Mouse (Mus musculus) midbrain, embryonic 12.5 days (tissue): ENCODE measurements around the gene Mesp2. TPM values are rescaled to one million over a fixed set of nuclear protein-coding genes. Genes with fewer than 3 reads are reported as not detected.
"Not testable (repeated sequence)": the region's sequence is repeated elsewhere in the genome, so short reads cannot be mapped to it uniquely, and the experiment has no call there.

Experiments used
- ATAC-seq: fragments of 200-750 bp; cut with Nextera tagmentation; 2 replicates; pipeline ENCODE4 v1.8.0; 2017; ENCODE audit warnings: low read depth, moderate TSS enrichment, moderate library complexity; ENCODE audit not compliant: low FRiP score
- H3K27ac ChIP-seq: fragments of 300-500 bp; sonication (generic); replicated peaks from 2 replicates; pipeline ENCODE4 v1.5.1; 2016; ENCODE audit warnings: mild to moderate bottlenecking
- H3K27me3 ChIP-seq: fragments of 300-500 bp; sonication (generic); 2 replicates; pipeline ENCODE4 v1.6.1; 2016; ENCODE audit warnings: mild to moderate bottlenecking
- H3K36me3 ChIP-seq: fragments of 300-500 bp; sonication (generic); 2 replicates; pipeline ENCODE4 v1.6.1; 2016
- H3K4me1 ChIP-seq: fragments of 300-500 bp; sonication (generic); 2 replicates; pipeline ENCODE4 v1.6.1; 2016
- H3K4me2 ChIP-seq: fragments of 300-500 bp; sonication (generic); replicated peaks from 2 replicates; pipeline ENCODE4 v1.6.1; 2016; ENCODE audit warnings: mild to moderate bottlenecking, moderate library complexity
- H3K4me3 ChIP-seq: fragments of 300-500 bp; sonication (generic); 2 replicates; pipeline ENCODE4 v1.5.1; 2016; ENCODE audit warnings: mild to moderate bottlenecking
- H3K9ac ChIP-seq: fragments of 300-500 bp; sonication (generic); replicated peaks from 2 replicates; pipeline ENCODE4 v1.6.1; 2016; ENCODE audit warnings: mild to moderate bottlenecking, moderate library complexity
- H3K9me3 ChIP-seq: fragments of 300-500 bp; sonication (generic); 2 replicates; pipeline ENCODE4 v1.6.1; 2016; ENCODE audit warnings: mild to moderate bottlenecking
- WGBS: fragments of 180-500 bp; shearing (Covaris S2); methylation state at CpG from one replicate; pipeline ENCODE4 v1.1.7; 2016; 5-methylcytosine and 5-hydroxymethylcytosine counted together
- polyA plus RNA-seq: library from polyadenylated mRNA; unstranded; fragments of >200 nt; fragmentation: Nextera tagmentation; extraction: Ambion mirVana; gene quantifications from 2 replicates; pipeline ENCODE4 v1.2.1, GENCODE M21; 2016

Gene Mesp2
- polyA plus RNA-seq, 1 experiment from 2014 or later = 0.20 TPM

DNA sequence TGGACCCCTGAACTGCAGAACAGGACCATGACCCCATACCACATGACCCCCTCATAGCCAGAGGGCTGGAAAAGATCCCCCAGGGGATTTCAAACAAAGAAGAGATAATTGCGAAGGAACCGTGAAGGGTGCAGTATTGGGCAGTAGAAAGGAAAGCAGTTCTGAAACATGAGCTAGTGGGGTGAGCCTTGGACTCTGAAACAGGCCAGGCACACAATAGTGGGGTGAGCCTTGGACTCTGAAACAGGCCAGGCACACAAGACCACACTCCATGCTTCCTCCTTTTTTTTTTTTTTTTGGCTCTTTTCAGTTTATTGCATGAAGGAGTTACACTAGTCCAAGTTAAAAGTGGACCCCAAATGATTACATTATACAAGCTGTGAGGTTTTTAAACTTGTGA lies 20.7 kb upstream of the Mesp2 start:
- not testable (repeated sequence) for H3K27ac ChIP-seq

GRCm38 (mm10) chr7:79792635-79793421 lies 17.7 kb upstream of the Mesp2 start:
- Histone ChIP-seq H3K27me3 (peaks cover 85% of the 10 kb centered on the region), H3K4me1 (peaks cover 15% of the 10 kb centered on the region), H3K36me3 (no peaks in the 10 kb centered on the region), H3K27ac (no peak overlapping the region), H3K9ac (peak overlapping the region; percentile 37; the same call in 1 of the 2 replicates), H3K4me2 (peak overlapping the region; percentile 68), H3K9me3 (no peaks in the 10 kb centered on the region), H3K4me3 (peak overlapping the region; percentile 45)
- peak; percentile 58; the same call in 1 of the 2 replicates for ATAC-seq
- 2% methylated on average over 78 of the region's 80 CpGs for WGBS

More for the DNA sequence above, 20.7 kb upstream of the Mesp2 start:
- not testable (repeated sequence) for H3K36me3 ChIP-seq, H3K4me3 ChIP-seq, H3K9ac ChIP-seq, ATAC-seq, H3K4me2 ChIP-seq, H3K9me3 ChIP-seq
- peaks cover 15% of the 10 kb centered on the region for H3K4me1 ChIP-seq
- peaks cover 72% of the 10 kb centered on the region for H3K27me3 ChIP-seq
- WGBS = 21% methylated on average over 2 of the region's 2 CpGs

DNA sequence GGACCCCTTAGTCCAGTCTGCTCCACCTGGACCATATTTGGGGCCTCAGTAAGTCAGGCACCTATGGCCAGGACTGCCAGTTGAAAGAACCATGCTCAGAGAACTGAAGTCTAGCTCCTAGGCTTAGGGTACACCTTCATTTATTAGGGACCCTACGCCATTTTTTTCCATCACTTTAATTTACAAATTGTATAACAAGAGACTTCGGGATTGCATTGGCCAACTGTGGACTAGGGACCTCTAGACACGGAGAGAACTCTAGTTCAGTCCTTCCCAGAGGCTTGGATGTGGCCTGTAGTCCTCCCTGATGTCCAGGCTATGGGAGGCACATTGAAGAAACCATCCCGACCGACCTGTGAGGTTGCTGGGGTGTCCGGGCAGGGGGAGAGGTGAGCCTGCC lies 16.8 kb upstream of the Mesp2 start, which contains the start of gene Mesp1:
Gene Mesp1 (minus strand): TSS at position 101 of the 400 bp plus-strand sequence.
- 70% methylated on average over 6 of the region's 6 CpGs for WGBS
- peak within 1 kb of the TSS; percentile 45 for H3K4me3 ChIP-seq
- ATAC-seq = no peak
- peak within 1 kb of the TSS; percentile 68 for H3K4me2 ChIP-seq
- H3K9me3 ChIP-seq = no peaks in the 10 kb centered on the region
- H3K36me3 ChIP-seq = no peaks in the 10 kb centered on the region
- H3K4me1 ChIP-seq = peaks cover 15% of the 10 kb centered on the region
- peaks cover 85% of the 10 kb centered on the region for H3K27me3 ChIP-seq
- H3K9ac ChIP-seq = peak within 1 kb of the TSS; percentile 37; the same call in 1 of the 2 replicates
- H3K27ac ChIP-seq = no peak within 1 kb of the TSS

DNA sequence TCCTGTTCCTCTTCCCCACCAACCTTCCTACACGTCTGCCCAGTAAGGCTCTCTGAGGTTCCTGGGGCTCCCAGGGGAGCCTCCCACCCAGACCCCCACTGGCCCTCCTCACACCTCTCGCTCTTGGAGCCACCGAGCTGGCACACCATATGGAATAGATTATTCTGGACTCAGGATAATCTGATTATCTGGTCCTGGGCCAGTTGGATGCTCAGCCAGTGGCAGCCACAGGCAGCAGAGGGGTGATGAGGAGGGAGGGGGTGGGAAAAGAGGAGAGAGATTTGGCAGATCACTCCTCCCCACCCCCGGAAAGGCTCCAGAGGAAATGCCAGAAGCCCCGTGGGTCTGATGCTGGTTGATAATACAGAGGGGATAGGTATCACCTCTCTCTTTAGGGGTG lies 11.9 kb upstream of the Mesp2 start:
- no peak overlapping the region for H3K27ac ChIP-seq
- peaks cover 3% of the 10 kb centered on the region; the same call in 1 of the 2 replicates for H3K4me1 ChIP-seq
- no peak overlapping the region for H3K4me2 ChIP-seq
- 25% methylated on average over 5 of the region's 5 CpGs for WGBS
- no peaks in the 10 kb centered on the region for H3K9me3 ChIP-seq
- H3K36me3 ChIP-seq = no peaks in the 10 kb centered on the region
- peaks cover 49% of the 10 kb centered on the region for H3K27me3 ChIP-seq
- no peak overlapping the region for H3K4me3 ChIP-seq
- no peak for ATAC-seq
- 0 out of 2 replicates have a peak overlapping the region, but pooled peaks have one; percentile 28 for H3K9ac ChIP-seq

- 2% methylated on average over 8 of the region's 8 CpGs for WGBS
- peaks cover 3% of the 10 kb centered on the region; the same call in 1 of the 2 replicates for H3K4me1 ChIP-seq
- H3K27ac ChIP-seq = no peak overlapping the region
- H3K27me3 ChIP-seq = peaks cover 45% of the 10 kb centered on the region
- H3K4me2 ChIP-seq = no peak overlapping the region
- no peaks in the 10 kb centered on the region for H3K9me3 ChIP-seq
- H3K36me3 ChIP-seq = no peaks in the 10 kb centered on the region
- no peak overlapping the region for H3K9ac ChIP-seq
- H3K4me3 ChIP-seq = no peak overlapping the region
- ATAC-seq = no peak
Measured at GRCm38 (mm10) chr7:79799048-79799447, 11.5 kb upstream of the Mesp2 start.

- Histone ChIP-seq H3K9me3 (no peaks in the 10 kb centered on the region), H3K9ac (no peak overlapping the region), H3K4me3 (no peak overlapping the region), H3K4me2 (no peak overlapping the region), H3K27me3 (peaks cover 40% of the 10 kb centered on the region), H3K27ac (no peak overlapping the region), H3K36me3 (no peaks in the 10 kb centered on the region), H3K4me1 (peaks cover 3% of the 10 kb centered on the region; the same call in 1 of the 2 replicates)
- WGBS = 70% methylated on average over 6 of the region's 6 CpGs
- no peak for ATAC-seq
Measured at GRCm38 (mm10) chr7:79799506-79799905, 11.0 kb upstream of the Mesp2 start.

DNA sequence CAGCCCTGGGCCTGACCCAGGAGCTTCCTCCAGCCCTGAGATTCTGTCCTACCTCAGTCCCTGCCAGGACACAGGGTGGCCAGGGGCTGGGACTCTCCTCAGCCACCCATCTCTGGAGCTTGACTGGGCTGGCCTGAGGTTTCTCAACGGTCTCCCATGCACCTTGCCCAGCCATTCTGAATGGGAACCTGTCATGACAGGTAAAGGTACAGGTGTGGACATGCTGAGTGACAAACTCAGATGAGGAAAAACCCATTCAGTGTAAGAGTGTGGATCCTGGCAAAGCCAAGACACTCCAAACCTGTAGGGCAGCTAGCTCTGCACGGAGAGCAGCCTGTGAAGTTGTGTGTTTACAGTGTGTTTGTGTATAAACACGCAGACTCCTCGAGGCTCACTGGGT lies 10.2 kb upstream of the Mesp2 start:
- ATAC-seq = no peak
- H3K36me3 ChIP-seq = no peaks in the 10 kb centered on the region
- H3K9me3 ChIP-seq = no peaks in the 10 kb centered on the region

GRCm38 (mm10) chr7:79801391-79801790 lies 9.1 kb upstream of the Mesp2 start:
- H3K4me2 ChIP-seq = no peak overlapping the region
- no peak overlapping the region for H3K27ac ChIP-seq
- H3K4me1 ChIP-seq = peaks cover 3% of the 10 kb centered on the region; the same call in 1 of the 2 replicates
- 77% methylated on average over 11 of the region's 11 CpGs for WGBS
- H3K4me3 ChIP-seq = no peak overlapping the region
- no peaks in the 10 kb centered on the region for H3K36me3 ChIP-seq
- no peak for ATAC-seq
- H3K9me3 ChIP-seq = no peaks in the 10 kb centered on the region
- H3K9ac ChIP-seq = no peak overlapping the region
- H3K27me3 ChIP-seq = peaks cover 24% of the 10 kb centered on the region

More for the DNA sequence above, 10.2 kb upstream of the Mesp2 start:
- H3K4me3 ChIP-seq = no peak overlapping the region
- H3K4me2 ChIP-seq = no peak overlapping the region
- H3K4me1 ChIP-seq = peaks cover 3% of the 10 kb centered on the region; the same call in 1 of the 2 replicates
- peaks cover 33% of the 10 kb centered on the region for H3K27me3 ChIP-seq
- no peak overlapping the region for H3K9ac ChIP-seq
- no peak overlapping the region for H3K27ac ChIP-seq
- WGBS = 93% methylated on average over 4 of the region's 4 CpGs

DNA sequence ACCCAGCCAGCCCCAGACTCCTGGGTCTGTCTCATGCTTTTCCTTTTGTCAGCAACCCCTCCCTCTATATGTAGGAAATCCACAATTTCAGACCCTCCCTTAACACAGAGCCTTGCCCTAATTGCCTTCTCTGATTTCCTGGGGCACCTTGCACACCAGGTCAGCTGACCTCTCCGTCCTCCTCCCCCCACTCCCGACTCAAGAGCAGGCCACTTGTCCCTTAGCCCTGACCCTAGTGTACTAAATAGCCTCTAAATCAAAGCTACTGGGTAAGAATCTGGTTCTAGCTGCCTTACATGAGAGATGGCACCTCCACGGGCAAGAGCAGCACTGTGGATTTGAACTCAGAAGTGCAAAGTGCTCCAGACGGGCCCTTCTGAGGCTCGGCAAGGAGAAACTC lies 8.5 kb upstream of the Mesp2 start:
- Histone ChIP-seq H3K9ac (no peak overlapping the region), H3K36me3 (no peaks in the 10 kb centered on the region), H3K4me1 (peaks cover 3% of the 10 kb centered on the region; the same call in 1 of the 2 replicates), H3K27me3 (peaks cover 20% of the 10 kb centered on the region), H3K4me2 (no peak overlapping the region), H3K9me3 (no peaks in the 10 kb centered on the region), H3K4me3 (no peak overlapping the region), H3K27ac (no peak overlapping the region)
- WGBS = 65% methylated on average over 5 of the region's 5 CpGs
- ATAC-seq = no peak

- no peak overlapping the region for H3K4me2 ChIP-seq
- H3K4me1 ChIP-seq = no peaks in the 10 kb centered on the region
- ATAC-seq = no peak
- no peak overlapping the region for H3K9ac ChIP-seq
- H3K27ac ChIP-seq = no peak overlapping the region
- H3K36me3 ChIP-seq = no peaks in the 10 kb centered on the region
- 75% methylated on average over 2 of the region's 2 CpGs for WGBS
- H3K27me3 ChIP-seq = 0 out of 2 replicates have a peak, but pooled peaks cover 5% of the 10 kb centered on the region
- no peaks in the 10 kb centered on the region for H3K9me3 ChIP-seq
- H3K4me3 ChIP-seq = no peak overlapping the region
Measured at GRCm38 (mm10) chr7:79803887-79804286, 6.6 kb upstream of the Mesp2 start.

GRCm38 (mm10) chr7:79808561-79808960 lies 2.0 kb upstream of the Mesp2 start:
- no peak overlapping the region for H3K27ac ChIP-seq
- H3K4me3 ChIP-seq = no peak overlapping the region
- no peaks in the 10 kb centered on the region for H3K9me3 ChIP-seq
- H3K27me3 ChIP-seq = peaks cover 37% of the 10 kb centered on the region
- WGBS = 90% methylated on average over 7 of the region's 7 CpGs
- no peak overlapping the region for H3K9ac ChIP-seq
- H3K4me2 ChIP-seq = no peak overlapping the region
- no peaks in the 10 kb centered on the region for H3K36me3 ChIP-seq
- no peaks in the 10 kb centered on the region for H3K4me1 ChIP-seq
- no peak for ATAC-seq

GRCm38 (mm10) chr7:79813409-79813808 lies 2.9 kb downstream of the Mesp2 start:
- H3K27me3 ChIP-seq = peaks cover 45% of the 10 kb centered on the region
- no peak overlapping the region for H3K4me2 ChIP-seq
- no peaks in the 10 kb centered on the region for H3K36me3 ChIP-seq
- no peaks in the 10 kb centered on the region for H3K9me3 ChIP-seq
- no peak for ATAC-seq
- H3K4me1 ChIP-seq = no peaks in the 10 kb centered on the region
- H3K27ac ChIP-seq = no peak overlapping the region
- no peak overlapping the region for H3K4me3 ChIP-seq
- H3K9ac ChIP-seq = no peak overlapping the region
- WGBS = 84% methylated on average over 1 of the region's 1 CpGs
